Mouse (Mus musculus): ENCODE measurements around the gene Odf3l1. TPM values are rescaled to one million over a fixed set of nuclear protein-coding genes. Genes with fewer than 3 reads are reported as not detected.
A peak's percentile ranks its signal among the peaks of the same experiment; 100 is the strongest.

The Odf3l1 gene
- polyA plus RNA-seq, 1 experiment from 2014 or later, result 1.5 TPM

DNA sequence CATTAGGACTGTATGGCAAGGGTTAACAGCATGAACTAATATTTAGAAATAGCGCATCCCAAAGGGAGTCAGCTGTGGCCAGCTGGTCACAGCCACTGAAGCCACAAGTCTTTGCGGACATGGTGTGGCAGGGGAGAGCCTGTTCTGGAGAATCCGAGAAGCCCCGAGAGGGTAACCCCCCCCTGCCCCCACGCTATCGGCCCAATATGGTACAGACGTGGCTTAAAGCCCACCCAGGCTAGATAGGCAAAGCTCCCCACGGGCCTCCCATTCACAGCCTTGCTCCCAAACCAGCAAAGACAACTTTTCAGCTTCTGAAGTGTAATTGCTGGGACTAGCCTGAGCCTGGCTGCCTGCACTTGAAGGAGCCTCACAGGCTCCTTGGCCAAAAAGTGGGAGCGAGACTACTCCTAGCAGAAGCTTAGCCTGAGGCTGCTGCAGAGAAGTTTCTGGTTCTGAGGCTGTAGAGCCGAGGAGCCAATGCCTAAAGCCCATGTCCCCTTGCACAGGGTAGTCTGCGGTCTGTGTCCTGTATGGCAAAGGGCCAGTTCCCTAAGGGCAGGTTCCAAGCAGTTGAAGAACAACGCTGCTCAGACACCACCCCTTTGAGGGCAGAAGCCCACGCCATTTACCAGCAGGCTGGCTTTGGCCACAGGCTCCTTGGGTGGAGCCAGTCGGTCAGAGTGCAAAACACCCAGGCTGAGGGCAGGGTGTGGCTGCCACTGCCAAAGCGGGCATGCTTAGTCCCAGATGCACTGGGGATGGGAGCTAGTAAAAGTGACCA, 3.8 kb downstream of the Odf3l1 start:
- no peaks in the 10 kb centered on the region for H3K9me3 ChIP-seq (ENCODE audit: control insufficient read depth, low read length)
- H3K27me3 ChIP-seq (replicated peaks; ENCODE audit: control insufficient read depth, insufficient read depth, low read length), result no peaks in the 10 kb centered on the region
- peak overlapping the region; percentile 82 for H3K27ac ChIP-seq (ENCODE audit: low read length)
- H3K4me1 ChIP-seq (ENCODE audit: control insufficient read depth, insufficient read depth, low read length), result peaks cover 33% of the 10 kb centered on the region
- no peak overlapping the region for H3K4me3 ChIP-seq (ENCODE audit: low read length)
- H3K9ac ChIP-seq (ENCODE audit: low read depth, low read length), result peak overlapping the region; percentile 12
- peak; percentile 43 for ATAC-seq
- peak overlapping the region; percentile 16; the same call in 1 of the 2 replicates for H3K4me2 ChIP-seq (ENCODE audit: low read depth, low read length)
- no peaks in the 10 kb centered on the region for H3K36me3 ChIP-seq (ENCODE audit: control insufficient read depth, insufficient read depth, low read length)
- WGBS, result 50% methylated on average over 15 of the region's 15 CpGs

- no peak for ATAC-seq
- 67% methylated on average over 3 of the region's 3 CpGs for WGBS
- no peaks in the 10 kb centered on the region for H3K36me3 ChIP-seq (ENCODE audit: control insufficient read depth, insufficient read depth, low read length)
- H3K9me3 ChIP-seq (ENCODE audit: control insufficient read depth, low read length), result no peaks in the 10 kb centered on the region
- peak overlapping the region; percentile 16; the same call in 1 of the 2 replicates for H3K4me2 ChIP-seq (ENCODE audit: low read depth, low read length)
- no peaks in the 10 kb centered on the region for H3K27me3 ChIP-seq (replicated peaks; ENCODE audit: control insufficient read depth, insufficient read depth, low read length)
- H3K4me3 ChIP-seq (ENCODE audit: low read length), result no peak overlapping the region
- H3K4me1 ChIP-seq (ENCODE audit: control insufficient read depth, insufficient read depth, low read length), result peaks cover 31% of the 10 kb centered on the region
- H3K9ac ChIP-seq (ENCODE audit: low read depth, low read length), result no peak overlapping the region
- H3K27ac ChIP-seq (ENCODE audit: low read length), result peak overlapping the region; percentile 82
Observed at GRCm38 (mm10) chr9:56860035-56860434, 4.4 kb downstream of the Odf3l1 start.

- H3K36me3 ChIP-seq (ENCODE audit: control insufficient read depth, insufficient read depth, low read length), result no peaks in the 10 kb centered on the region
- H3K4me1 ChIP-seq (ENCODE audit: control insufficient read depth, insufficient read depth, low read length), result peaks cover 10% of the 10 kb centered on the region
- no peak overlapping the region for H3K4me3 ChIP-seq (ENCODE audit: low read length)
- 42% methylated on average over 3 of the region's 3 CpGs for WGBS
- no peak overlapping the region for H3K4me2 ChIP-seq (ENCODE audit: low read depth, low read length)
- no peak overlapping the region for H3K9ac ChIP-seq (ENCODE audit: low read depth, low read length)
- H3K27ac ChIP-seq (ENCODE audit: low read length), result no peak overlapping the region
- H3K27me3 ChIP-seq (replicated peaks; ENCODE audit: control insufficient read depth, insufficient read depth, low read length), result no peaks in the 10 kb centered on the region
- H3K9me3 ChIP-seq (ENCODE audit: control insufficient read depth, low read length), result no peaks in the 10 kb centered on the region
- ATAC-seq, result no peak
Observed at GRCm38 (mm10) chr9:56857463-56857862, 7.0 kb downstream of the Odf3l1 start.

DNA sequence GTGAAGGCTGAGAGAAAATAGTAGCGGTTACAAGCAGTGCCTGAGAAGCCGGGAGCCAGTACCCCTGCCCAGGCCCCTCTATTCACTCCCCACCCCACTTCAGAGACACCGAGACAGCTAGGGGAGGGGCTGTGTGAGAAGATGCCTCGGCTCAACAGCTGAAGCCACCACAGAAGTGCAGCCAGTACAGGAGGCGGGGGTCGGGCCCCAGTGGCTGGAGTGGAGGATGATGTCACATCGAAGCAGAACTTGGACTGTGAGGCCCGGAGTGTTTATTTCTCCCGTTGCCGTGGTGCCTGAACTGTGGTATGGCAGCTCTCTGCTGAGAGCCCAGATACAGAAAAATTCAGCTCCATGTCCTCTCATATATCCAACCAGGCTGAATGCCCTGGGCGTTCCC, 12.7 kb downstream of the Odf3l1 start:
- no peaks in the 10 kb centered on the region for H3K36me3 ChIP-seq (ENCODE audit: control insufficient read depth, insufficient read depth, low read length)
- 0 out of 2 replicates have a peak overlapping the region, but pooled peaks have one; percentile 31 for H3K9ac ChIP-seq (ENCODE audit: low read depth, low read length)
- no peaks in the 10 kb centered on the region for H3K9me3 ChIP-seq (ENCODE audit: control insufficient read depth, low read length)
- H3K27ac ChIP-seq (ENCODE audit: low read length), result peak overlapping the region; percentile 62
- H3K4me2 ChIP-seq (ENCODE audit: low read depth, low read length), result peak overlapping the region; percentile 11; the same call in 1 of the 2 replicates
- ATAC-seq, result peak; percentile 86
- H3K27me3 ChIP-seq (replicated peaks; ENCODE audit: control insufficient read depth, insufficient read depth, low read length), result no peaks in the 10 kb centered on the region
- peaks cover 18% of the 10 kb centered on the region; the same call in 1 of the 2 replicates for H3K4me1 ChIP-seq (ENCODE audit: control insufficient read depth, insufficient read depth, low read length)
- 16% methylated on average over 11 of the region's 11 CpGs for WGBS
- H3K4me3 ChIP-seq (ENCODE audit: low read length), result no peak overlapping the region

DNA sequence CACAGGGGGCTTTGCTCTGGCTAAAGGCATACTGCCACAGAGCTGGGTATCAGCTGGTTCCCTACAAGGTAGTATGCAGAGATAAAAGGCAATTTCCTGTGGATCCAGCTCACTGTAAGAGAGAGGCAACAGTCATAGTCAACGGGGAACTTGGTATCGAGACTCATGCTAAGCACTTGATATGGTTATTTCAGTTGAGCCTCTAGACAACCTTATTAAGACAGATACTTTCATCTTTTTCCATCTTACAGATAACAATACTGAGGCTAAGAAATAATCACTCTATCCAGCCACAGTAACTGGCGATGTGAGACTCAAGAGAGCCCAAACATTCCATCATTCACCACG, 13.6 kb downstream of the Odf3l1 start:
- Histone ChIP-seq H3K27me3 (replicated peaks; ENCODE audit: control insufficient read depth, insufficient read depth, low read length) (no peaks in the 10 kb centered on the region), H3K27ac (ENCODE audit: low read length) (no peak overlapping the region), H3K36me3 (ENCODE audit: control insufficient read depth, insufficient read depth, low read length) (no peaks in the 10 kb centered on the region), H3K4me1 (ENCODE audit: control insufficient read depth, insufficient read depth, low read length) (peaks cover 18% of the 10 kb centered on the region; the same call in 1 of the 2 replicates), H3K4me2 (ENCODE audit: low read depth, low read length) (no peak overlapping the region), H3K9ac (ENCODE audit: low read depth, low read length) (no peak overlapping the region), H3K9me3 (ENCODE audit: control insufficient read depth, low read length) (no peaks in the 10 kb centered on the region), H3K4me3 (ENCODE audit: low read length) (no peak overlapping the region)
- no peak for ATAC-seq
- WGBS, result 82% methylated on average over 4 of the region's 4 CpGs

DNA sequence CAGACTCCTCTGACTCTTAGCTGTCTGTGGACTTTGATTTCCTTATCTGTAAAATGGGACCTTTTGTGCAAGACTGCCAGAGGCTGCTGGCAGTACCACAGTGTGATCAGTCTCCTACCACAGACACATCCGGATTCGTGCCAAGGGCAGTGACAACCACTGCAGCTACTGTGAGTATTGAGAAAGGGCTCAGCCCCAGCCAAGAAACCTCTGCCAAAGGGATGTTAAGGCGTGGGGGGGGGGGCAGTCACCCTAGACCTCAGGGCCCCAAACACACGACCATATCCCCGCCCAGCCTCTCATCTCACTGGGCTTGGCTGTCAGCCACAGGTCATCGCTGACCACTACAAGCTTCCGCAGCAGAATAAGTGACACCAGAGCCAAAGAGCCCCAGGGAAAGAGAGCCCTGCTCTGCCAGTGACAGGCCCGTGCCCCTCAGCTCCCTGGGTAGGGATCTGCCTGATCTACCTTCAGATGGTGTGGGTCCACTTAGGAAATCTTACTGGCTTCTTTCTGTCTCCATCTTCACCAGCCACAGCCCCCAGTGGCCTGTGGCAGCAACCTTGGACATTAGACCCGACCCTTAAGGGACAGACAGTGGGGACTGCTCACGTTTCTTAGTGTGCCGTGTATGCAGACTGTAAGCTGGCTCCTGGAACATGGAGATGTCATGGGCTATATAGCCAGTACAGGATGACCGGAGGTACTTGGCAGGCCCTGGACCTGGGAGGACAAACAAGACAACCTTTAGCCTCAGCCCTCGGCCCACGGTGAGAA, 14.2 kb downstream of the Odf3l1 start:
- H3K4me1 ChIP-seq (ENCODE audit: control insufficient read depth, insufficient read depth, low read length), result peaks cover 18% of the 10 kb centered on the region; the same call in 1 of the 2 replicates
- H3K36me3 ChIP-seq (ENCODE audit: control insufficient read depth, insufficient read depth, low read length), result no peaks in the 10 kb centered on the region
- no peaks in the 10 kb centered on the region for H3K9me3 ChIP-seq (ENCODE audit: control insufficient read depth, low read length)
- H3K27ac ChIP-seq (ENCODE audit: low read length), result no peak overlapping the region
- no peak for ATAC-seq
- H3K4me3 ChIP-seq (ENCODE audit: low read length), result no peak overlapping the region
- H3K27me3 ChIP-seq (replicated peaks; ENCODE audit: control insufficient read depth, insufficient read depth, low read length), result no peaks in the 10 kb centered on the region
- WGBS, result 74% methylated on average over 14 of the region's 14 CpGs
- no peak overlapping the region for H3K9ac ChIP-seq (ENCODE audit: low read depth, low read length)
- H3K4me2 ChIP-seq (ENCODE audit: low read depth, low read length), result no peak overlapping the region

DNA sequence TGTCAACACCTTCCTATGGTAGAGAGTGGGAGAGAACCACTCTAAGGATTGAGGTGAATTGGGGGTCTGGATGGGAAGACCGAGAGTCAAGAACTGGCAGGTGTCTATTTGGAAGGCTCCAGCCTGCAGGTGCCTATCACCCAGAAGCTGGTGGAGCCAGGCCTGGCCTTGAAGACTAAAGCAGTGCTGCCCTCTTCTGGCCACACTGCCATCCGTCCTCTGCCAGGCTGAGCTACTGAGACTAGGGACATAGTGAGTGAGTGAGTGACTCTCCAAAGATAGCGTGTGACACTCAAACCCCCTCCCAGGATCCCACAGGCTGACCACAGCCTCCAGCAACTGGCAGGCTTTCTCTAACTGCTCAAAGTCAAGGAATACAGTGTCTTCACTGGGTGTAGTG, 17.0 kb downstream of the Odf3l1 start:
- WGBS, result 22% methylated on average over 3 of the region's 3 CpGs
- H3K9ac ChIP-seq (ENCODE audit: low read depth, low read length), result no peak overlapping the region
- no peak overlapping the region for H3K4me2 ChIP-seq (ENCODE audit: low read depth, low read length)
- peaks cover 27% of the 10 kb centered on the region for H3K4me1 ChIP-seq (ENCODE audit: control insufficient read depth, insufficient read depth, low read length)
- no peaks in the 10 kb centered on the region for H3K36me3 ChIP-seq (ENCODE audit: control insufficient read depth, insufficient read depth, low read length)
- no peak overlapping the region for H3K4me3 ChIP-seq (ENCODE audit: low read length)
- 0 out of 2 replicates have a peak, but pooled peaks cover 3% of the 10 kb centered on the region for H3K27me3 ChIP-seq (replicated peaks; ENCODE audit: control insufficient read depth, insufficient read depth, low read length)
- no peak for ATAC-seq
- H3K27ac ChIP-seq (ENCODE audit: low read length), result no peak overlapping the region
- no peaks in the 10 kb centered on the region for H3K9me3 ChIP-seq (ENCODE audit: control insufficient read depth, low read length)

GRCm38 (mm10) chr9:56844644-56845043, 19.8 kb downstream of the Odf3l1 start:
- WGBS, result 45% methylated on average over 8 of the region's 8 CpGs
- Histone ChIP-seq H3K4me2 (ENCODE audit: low read depth, low read length) (no peak overlapping the region), H3K27me3 (replicated peaks; ENCODE audit: control insufficient read depth, insufficient read depth, low read length) (0 out of 2 replicates have a peak, but pooled peaks cover 3% of the 10 kb centered on the region), H3K27ac (ENCODE audit: low read length) (peak overlapping the region; percentile 66; the same call in 1 of the 2 replicates), H3K4me1 (ENCODE audit: control insufficient read depth, insufficient read depth, low read length) (peaks cover 16% of the 10 kb centered on the region), H3K9ac (ENCODE audit: low read depth, low read length) (no peak overlapping the region), H3K36me3 (ENCODE audit: control insufficient read depth, insufficient read depth, low read length) (no peaks in the 10 kb centered on the region), H3K4me3 (ENCODE audit: low read length) (no peak overlapping the region), H3K9me3 (ENCODE audit: control insufficient read depth, low read length) (no peaks in the 10 kb centered on the region)
- peak; percentile 57 for ATAC-seq

GRCm38 (mm10) chr9:56843679-56844188, 20.7 kb downstream of the Odf3l1 start:
- peaks cover 16% of the 10 kb centered on the region for H3K4me1 ChIP-seq (ENCODE audit: control insufficient read depth, insufficient read depth, low read length)
- H3K4me2 ChIP-seq (ENCODE audit: low read depth, low read length), result no peak overlapping the region
- H3K27me3 ChIP-seq (replicated peaks; ENCODE audit: control insufficient read depth, insufficient read depth, low read length), result 0 out of 2 replicates have a peak, but pooled peaks cover 3% of the 10 kb centered on the region
- no peaks in the 10 kb centered on the region for H3K36me3 ChIP-seq (ENCODE audit: control insufficient read depth, insufficient read depth, low read length)
- H3K4me3 ChIP-seq (ENCODE audit: low read length), result no peak overlapping the region
- no peaks in the 10 kb centered on the region for H3K9me3 ChIP-seq (ENCODE audit: control insufficient read depth, low read length)
- peak overlapping the region; percentile 44 for H3K27ac ChIP-seq (ENCODE audit: low read length)
- peak; percentile 38; the same call in 1 of the 2 replicates for ATAC-seq
- H3K9ac ChIP-seq (ENCODE audit: low read depth, low read length), result peak overlapping the region; percentile 15; the same call in 1 of the 2 replicates
- 27% methylated on average over 7 of the region's 7 CpGs for WGBS
